Mouse (Mus musculus): ENCODE results near the gene Vgll4.

Vgll4 gene

GRCm38 (mm10) chr6:114918994-114919393, 50.8 kb downstream of the Vgll4 start:
- DNase-seq (ENCODE audit: low read depth, low spot score), result no peak

- DNase-seq (ENCODE audit: low read depth, low spot score), result no peak
Measured at GRCm38 (mm10) chr6:114917770-114918635, 51.8 kb downstream of the Vgll4 start.

- DNase-seq (ENCODE audit: low read depth, low spot score), result no peak
Measured at GRCm38 (mm10) chr6:114917129-114917528, 52.7 kb downstream of the Vgll4 start.

GRCm38 (mm10) chr6:114916715-114916992, 53.1 kb downstream of the Vgll4 start:
- no peak for DNase-seq (ENCODE audit: low read depth, low spot score)

- DNase-seq (ENCODE audit: low read depth, low spot score), result peak; percentile 54
Measured at GRCm38 (mm10) chr6:114915915-114916714, 53.7 kb downstream of the Vgll4 start.

- DNase-seq (ENCODE audit: low read depth, low spot score), result no peak
Measured at GRCm38 (mm10) chr6:114914041-114914716, 55.6 kb downstream of the Vgll4 start.

GRCm38 (mm10) chr6:114913142-114913541, 56.7 kb downstream of the Vgll4 start:
- DNase-seq (ENCODE audit: low read depth, low spot score), result no peak

GRCm38 (mm10) chr6:114911540-114911939, 58.3 kb downstream of the Vgll4 start:
- DNase-seq (ENCODE audit: low read depth, low spot score), result no peak

GRCm38 (mm10) chr6:114909801-114910200, 60.0 kb downstream of the Vgll4 start:
- DNase-seq (ENCODE audit: low read depth, low spot score), result no peak

GRCm38 (mm10) chr6:114907459-114907858, 62.3 kb downstream of the Vgll4 start:
- no peak for DNase-seq (ENCODE audit: low read depth, low spot score)

- no peak for DNase-seq (ENCODE audit: low read depth, low spot score)
Measured at GRCm38 (mm10) chr6:114906209-114906608, 63.6 kb downstream of the Vgll4 start.

- DNase-seq (ENCODE audit: low read depth, low spot score), result no peak
Measured at GRCm38 (mm10) chr6:114905253-114906028, 64.4 kb downstream of the Vgll4 start.

GRCm38 (mm10) chr6:114904818-114905217, 65.0 kb downstream of the Vgll4 start:
- DNase-seq (ENCODE audit: low read depth, low spot score), result no peak

GRCm38 (mm10) chr6:114904233-114904632, 65.6 kb downstream of the Vgll4 start:
- DNase-seq (ENCODE audit: low read depth, low spot score), result no peak

- no peak for DNase-seq (ENCODE audit: low read depth, low spot score)
Measured at GRCm38 (mm10) chr6:114901921-114902320, 67.9 kb downstream of the Vgll4 start.

- DNase-seq (ENCODE audit: low read depth, low spot score), result no peak
Measured at GRCm38 (mm10) chr6:114901321-114901824, 68.4 kb downstream of the Vgll4 start.

- DNase-seq (ENCODE audit: low read depth, low spot score), result no peak
Measured at GRCm38 (mm10) chr6:114900194-114900593, 69.6 kb downstream of the Vgll4 start.

GRCm38 (mm10) chr6:114899652-114900051, 70.1 kb downstream of the Vgll4 start:
- DNase-seq (ENCODE audit: low read depth, low spot score), result peak; percentile 76

GRCm38 (mm10) chr6:114898949-114899348, 70.8 kb downstream of the Vgll4 start:
- no peak for DNase-seq (ENCODE audit: low read depth, low spot score)

GRCm38 (mm10) chr6:114896281-114896680, 73.5 kb downstream of the Vgll4 start:
- DNase-seq (ENCODE audit: low read depth, low spot score), result no peak

GRCm38 (mm10) chr6:114895191-114895590, 74.6 kb downstream of the Vgll4 start:
- DNase-seq (ENCODE audit: low read depth, low spot score), result no peak
